Mouse (Mus musculus) hindbrain, embryonic 16.5 days (tissue): ENCODE results near the gene Hrk. TPM values are rescaled to one million over a fixed set of nuclear protein-coding genes. Genes with fewer than 3 reads are reported as not detected.

Experiments
- ATAC-seq: fragments of 200-750 bp; cut with Nextera tagmentation; 2 replicates; pipeline ENCODE4 v1.8.0; 2017; ENCODE audit warnings: moderate TSS enrichment, moderate library complexity
- H3K27ac ChIP-seq: fragments of 300-500 bp; sonication (generic); 2 replicates; pipeline ENCODE4 v1.5.1; 2014; ENCODE audit warnings: low read depth, mild to moderate bottlenecking, control low read depth, low read length, moderate library complexity
- H3K27me3 ChIP-seq: fragments of 300-500 bp; sonication (generic); replicated peaks from 2 replicates; pipeline ENCODE4 v1.6.1; 2014; ENCODE audit warnings: low read length; ENCODE audit not compliant: control insufficient read depth, insufficient read depth
- H3K36me3 ChIP-seq: fragments of 300-500 bp; sonication (generic); 2 replicates; pipeline ENCODE4 v1.6.1; 2014; ENCODE audit warnings: mild to moderate bottlenecking, low read length, moderate library complexity, mixed read lengths; ENCODE audit not compliant: control insufficient read depth, insufficient read depth
- H3K4me1 ChIP-seq: fragments of 300-500 bp; sonication (generic); 2 replicates; pipeline ENCODE4 v1.6.1; 2014; ENCODE audit warnings: low read depth, low read length; ENCODE audit not compliant: control insufficient read depth, insufficient read depth
- H3K4me2 ChIP-seq: fragments of 300-500 bp; sonication (generic); 2 replicates; pipeline ENCODE4 v1.6.1; 2014; ENCODE audit warnings: mild to moderate bottlenecking, low read length, control low read depth, moderate library complexity
- H3K4me3 ChIP-seq: fragments of 300-500 bp; sonication (generic); 2 replicates; pipeline ENCODE4 v1.5.1; 2014; ENCODE audit warnings: mild to moderate bottlenecking, low read length, control low read depth, moderate library complexity
- H3K9ac ChIP-seq: fragments of 300-500 bp; sonication (generic); 2 replicates; pipeline ENCODE4 v1.6.1; 2014; ENCODE audit warnings: low read depth, mild to moderate bottlenecking, control low read depth, low read length, moderate library complexity
- H3K9me3 ChIP-seq: fragments of 300-500 bp; sonication (generic); 2 replicates; pipeline ENCODE4 v1.6.1; 2014; ENCODE audit warnings: mild to moderate bottlenecking, low read length, moderate library complexity; ENCODE audit not compliant: control insufficient read depth
- WGBS: fragments of 180-500 bp; shearing (Covaris S2); extraction: QIAGEN DNeasy Blood & Tissue Kit; methylation state at CpG from one replicate; pipeline ENCODE4 v1.1.7; 2014; 5-methylcytosine and 5-hydroxymethylcytosine counted together
- polyA plus RNA-seq: library from polyadenylated mRNA; unstranded; fragments of >200 nt; fragmentation: Nextera tagmentation; extraction: Ambion mirVana; gene quantifications from 2 replicates; pipeline ENCODE4 v1.2.1, GENCODE M21; 2015

Hrk gene
- polyA plus RNA-seq, 1 experiment from 2014 or later = 4.8 TPM

DNA sequence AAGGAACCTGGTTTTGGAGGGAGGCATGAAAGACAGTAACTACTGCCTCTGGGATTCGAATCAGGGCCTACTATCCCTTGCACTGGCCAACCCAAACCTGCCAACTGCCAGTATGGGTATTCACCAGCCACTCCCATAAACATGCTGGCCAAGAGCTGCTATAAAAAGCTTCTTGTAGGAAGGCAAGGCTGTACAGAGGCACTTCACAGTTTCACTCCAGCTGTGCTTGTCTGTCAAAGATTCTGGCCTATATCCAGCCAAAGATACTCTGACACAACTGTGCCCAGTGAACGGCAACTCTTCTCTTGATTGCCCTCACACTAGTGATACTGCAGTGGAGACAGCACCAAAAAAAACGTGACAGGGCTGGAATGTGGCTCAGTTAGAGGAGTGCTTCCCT lies 14.7 kb upstream of the Hrk start:
- 80% methylated on average over 3 of the region's 3 CpGs for WGBS

DNA sequence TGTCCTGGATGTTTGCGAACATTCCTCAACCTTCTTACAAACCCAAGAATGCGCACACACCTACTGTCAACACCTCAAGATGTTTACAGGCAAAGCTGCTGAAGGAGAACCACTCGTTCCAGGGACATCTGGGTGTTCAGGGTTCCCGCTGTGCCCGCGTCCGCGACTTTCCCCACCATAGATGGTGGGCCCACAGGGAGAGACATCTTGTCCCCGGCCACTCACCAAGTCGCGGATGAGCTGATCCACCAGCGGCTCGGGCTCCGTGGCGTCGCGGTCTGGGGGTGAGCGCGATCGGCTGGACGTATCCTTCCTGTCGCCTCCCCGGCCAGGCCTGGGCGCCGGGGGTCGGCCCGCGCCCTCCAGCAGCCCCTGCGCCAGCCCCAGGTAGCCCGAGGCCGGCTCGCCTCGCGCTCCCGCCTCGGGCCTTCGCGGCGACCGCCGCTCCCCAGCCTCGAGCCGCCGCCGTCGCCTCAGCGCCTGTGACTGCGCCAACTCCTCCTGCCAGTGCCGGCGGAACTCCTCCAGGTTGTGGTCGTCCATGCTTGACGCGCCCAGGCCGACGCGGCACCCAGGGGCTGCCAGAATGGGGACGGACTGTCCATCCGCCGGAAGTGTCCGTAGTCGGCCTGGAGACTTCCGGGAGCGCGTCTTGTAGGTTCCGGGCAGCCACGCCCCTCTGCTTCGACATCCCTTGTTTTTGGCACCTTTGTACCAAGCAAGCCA lies 9.4 kb upstream of the Hrk start, which contains the start of gene Fbxw8:
Gene Fbxw8 (minus strand): TSS at position 626 of the 726 bp plus-strand sequence.
- WGBS = under 1% methylated on average over 61 of the region's 67 CpGs
- H3K4me2 ChIP-seq = peak within 1 kb of the TSS; percentile 77
- H3K27ac ChIP-seq = peak within 1 kb of the TSS; percentile 51; the same call in 1 of the 2 replicates
- H3K36me3 ChIP-seq = no peaks in the 10 kb centered on the region
- peak; percentile 91 for ATAC-seq
- H3K4me1 ChIP-seq = peaks cover 15% of the 10 kb centered on the region
- H3K9ac ChIP-seq = peak within 1 kb of the TSS; percentile 94
- no peaks in the 10 kb centered on the region for H3K27me3 ChIP-seq
- no peaks in the 10 kb centered on the region for H3K9me3 ChIP-seq
- peak within 1 kb of the TSS; percentile 94 for H3K4me3 ChIP-seq

More for the DNA sequence above, 14.7 kb upstream of the Hrk start:
- Histone ChIP-seq H3K9me3 (no peaks in the 10 kb centered on the region), H3K4me3 (no peak overlapping the region), H3K36me3 (no peaks in the 10 kb centered on the region), H3K27me3 (no peaks in the 10 kb centered on the region), H3K9ac (no peak overlapping the region), H3K27ac (no peak overlapping the region), H3K4me2 (no peak overlapping the region), H3K4me1 (peaks cover 36% of the 10 kb centered on the region)
- no peak for ATAC-seq

DNA sequence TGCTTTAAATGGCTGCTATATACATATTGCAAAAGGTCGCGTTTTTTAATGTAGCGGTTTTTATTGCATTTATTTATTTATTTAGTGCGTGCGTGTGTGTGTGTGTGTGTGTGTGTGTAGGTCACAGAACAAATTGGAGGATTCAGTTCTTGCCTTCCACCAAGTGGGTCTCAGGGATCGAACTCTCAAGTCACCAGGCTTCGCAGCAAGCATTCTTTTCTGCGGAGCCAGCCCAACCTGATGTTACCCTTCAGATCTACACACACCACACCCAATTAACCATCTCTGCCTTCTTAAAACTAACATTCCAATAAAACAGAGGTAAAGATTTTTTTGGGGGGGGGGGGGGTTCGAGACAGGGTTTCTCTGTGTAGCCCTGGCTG lies 8.9 kb upstream of the Hrk start:
- Histone ChIP-seq H3K4me3 (peak overlapping the region; percentile 94), H3K9me3 (no peaks in the 10 kb centered on the region), H3K36me3 (no peaks in the 10 kb centered on the region), H3K4me1 (peaks cover 15% of the 10 kb centered on the region), H3K4me2 (peak overlapping the region; percentile 77), H3K27ac (no peak overlapping the region), H3K9ac (no peak overlapping the region), H3K27me3 (0 out of 2 replicates have a peak, but pooled peaks cover 1% of the 10 kb centered on the region)
- ATAC-seq = peak; percentile 51; the same call in 1 of the 2 replicates
- 26% methylated on average over 9 of the region's 9 CpGs for WGBS

DNA sequence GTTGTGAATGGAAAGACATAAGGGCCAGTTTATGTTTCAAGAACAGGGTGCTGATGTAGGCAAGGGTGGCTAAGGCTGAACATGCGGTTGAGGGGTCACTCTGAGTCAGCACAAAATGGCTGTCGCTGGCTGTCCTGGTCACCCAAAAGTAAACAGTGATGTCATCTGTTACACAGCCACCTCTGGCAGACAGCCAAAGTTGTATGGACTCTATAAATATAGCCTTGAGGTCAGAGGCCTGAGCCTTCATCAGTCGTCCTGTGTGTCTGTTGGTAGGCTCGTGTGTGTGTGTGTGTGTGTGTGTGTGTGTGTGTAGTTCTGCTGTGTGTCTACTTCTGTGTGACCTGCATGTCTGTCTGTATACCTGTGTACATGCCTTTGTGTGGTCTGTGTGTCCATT lies 7.5 kb upstream of the Hrk start:
- ATAC-seq = no peak
- H3K4me1 ChIP-seq = peaks cover 15% of the 10 kb centered on the region
- no peaks in the 10 kb centered on the region for H3K36me3 ChIP-seq
- H3K27me3 ChIP-seq = peaks cover 5% of the 10 kb centered on the region
- no peak overlapping the region for H3K9ac ChIP-seq
- WGBS = 60% methylated on average over 4 of the region's 4 CpGs
- H3K4me2 ChIP-seq = no peak overlapping the region
- H3K4me3 ChIP-seq = no peak overlapping the region
- H3K27ac ChIP-seq = no peak overlapping the region
- no peaks in the 10 kb centered on the region for H3K9me3 ChIP-seq

DNA sequence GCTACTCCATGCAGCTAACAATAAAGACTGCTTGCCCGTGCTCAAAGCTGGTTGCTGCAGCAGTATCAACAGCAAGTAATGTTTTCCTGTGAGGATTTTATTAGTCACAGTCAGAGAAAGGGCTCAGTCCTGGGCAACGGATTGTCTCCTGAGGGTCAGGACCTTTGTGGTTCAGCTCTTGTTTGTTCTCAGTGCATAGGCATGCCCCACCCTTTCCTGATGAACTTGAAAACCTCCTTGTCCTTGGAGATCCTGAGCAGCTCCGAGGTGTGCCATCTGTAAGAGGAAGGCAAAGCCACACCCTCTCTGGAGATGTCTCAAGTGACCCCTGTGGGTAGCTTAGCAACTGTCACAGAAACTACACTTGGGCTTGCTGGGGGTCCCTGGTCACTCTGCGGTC lies 3.8 kb upstream of the Hrk start:
- 38% methylated on average over 4 of the region's 4 CpGs for WGBS
- H3K4me2 ChIP-seq = no peak overlapping the region
- no peaks in the 10 kb centered on the region for H3K9me3 ChIP-seq

DNA sequence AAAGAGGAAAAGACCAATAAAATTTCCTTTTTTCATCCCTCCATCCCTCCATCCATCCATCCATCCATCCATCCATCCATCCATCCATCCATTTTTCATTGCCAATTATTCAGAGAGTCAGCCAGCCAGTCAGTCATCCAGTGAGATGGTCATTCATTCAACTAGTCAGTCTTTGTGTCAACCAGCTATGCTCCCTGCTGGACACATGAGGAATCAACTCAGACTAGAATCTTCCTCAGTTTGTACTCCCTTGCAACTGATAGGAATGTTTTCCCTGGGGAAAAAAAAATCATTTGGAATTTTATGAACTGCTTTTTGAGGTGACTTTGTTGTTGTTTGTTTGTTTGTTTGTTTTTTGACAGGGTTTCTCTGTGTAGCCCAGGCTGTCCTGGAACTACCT lies 1.0 kb downstream of the Hrk start:
- no peaks in the 10 kb centered on the region for H3K36me3 ChIP-seq
- no peak overlapping the region for H3K4me2 ChIP-seq
- no peaks in the 10 kb centered on the region for H3K9me3 ChIP-seq
- no peak for ATAC-seq
- no peak overlapping the region for H3K27ac ChIP-seq
- peaks cover 4% of the 10 kb centered on the region; the same call in 1 of the 2 replicates for H3K4me1 ChIP-seq
- peaks cover 14% of the 10 kb centered on the region for H3K27me3 ChIP-seq
- H3K4me3 ChIP-seq = no peak overlapping the region
- no peak overlapping the region for H3K9ac ChIP-seq

More for the DNA sequence above, 3.8 kb upstream of the Hrk start:
- Histone ChIP-seq H3K36me3 (no peaks in the 10 kb centered on the region), H3K4me1 (no peaks in the 10 kb centered on the region), H3K4me3 (no peak overlapping the region), H3K9ac (no peak overlapping the region), H3K27ac (no peak overlapping the region), H3K27me3 (peaks cover 8% of the 10 kb centered on the region)
- no peak for ATAC-seq

DNA sequence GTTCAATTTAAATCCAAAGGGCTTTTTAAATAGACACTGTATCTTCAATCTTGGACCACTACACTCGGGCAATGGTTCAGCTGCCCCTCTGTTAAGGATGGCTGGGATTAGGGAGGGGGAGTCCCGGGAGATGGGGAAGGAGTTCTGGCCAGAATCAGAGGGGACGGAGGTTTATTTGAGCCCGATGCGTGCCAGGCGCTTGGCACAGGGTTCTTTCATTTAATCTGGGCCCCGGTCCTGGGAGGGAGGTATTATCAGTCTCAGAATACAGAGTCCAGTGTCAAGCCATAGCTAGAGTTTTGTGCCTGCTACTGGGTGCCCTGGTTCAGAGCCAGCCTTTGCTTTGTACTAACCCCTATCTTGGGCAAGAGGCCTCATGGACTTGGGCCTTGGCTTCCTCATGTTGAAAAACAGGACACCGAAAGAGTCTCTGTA lies 3.1 kb downstream of the Hrk start:
- no peak overlapping the region for H3K27ac ChIP-seq
- H3K4me3 ChIP-seq = no peak overlapping the region
- H3K27me3 ChIP-seq = peaks cover 13% of the 10 kb centered on the region
- WGBS = 41% methylated on average over 8 of the region's 8 CpGs
- no peaks in the 10 kb centered on the region for H3K9me3 ChIP-seq
- no peaks in the 10 kb centered on the region for H3K36me3 ChIP-seq
- no peak overlapping the region for H3K9ac ChIP-seq
- H3K4me1 ChIP-seq = peaks cover 15% of the 10 kb centered on the region
- no peak overlapping the region for H3K4me2 ChIP-seq
- ATAC-seq = peak; percentile 64

DNA sequence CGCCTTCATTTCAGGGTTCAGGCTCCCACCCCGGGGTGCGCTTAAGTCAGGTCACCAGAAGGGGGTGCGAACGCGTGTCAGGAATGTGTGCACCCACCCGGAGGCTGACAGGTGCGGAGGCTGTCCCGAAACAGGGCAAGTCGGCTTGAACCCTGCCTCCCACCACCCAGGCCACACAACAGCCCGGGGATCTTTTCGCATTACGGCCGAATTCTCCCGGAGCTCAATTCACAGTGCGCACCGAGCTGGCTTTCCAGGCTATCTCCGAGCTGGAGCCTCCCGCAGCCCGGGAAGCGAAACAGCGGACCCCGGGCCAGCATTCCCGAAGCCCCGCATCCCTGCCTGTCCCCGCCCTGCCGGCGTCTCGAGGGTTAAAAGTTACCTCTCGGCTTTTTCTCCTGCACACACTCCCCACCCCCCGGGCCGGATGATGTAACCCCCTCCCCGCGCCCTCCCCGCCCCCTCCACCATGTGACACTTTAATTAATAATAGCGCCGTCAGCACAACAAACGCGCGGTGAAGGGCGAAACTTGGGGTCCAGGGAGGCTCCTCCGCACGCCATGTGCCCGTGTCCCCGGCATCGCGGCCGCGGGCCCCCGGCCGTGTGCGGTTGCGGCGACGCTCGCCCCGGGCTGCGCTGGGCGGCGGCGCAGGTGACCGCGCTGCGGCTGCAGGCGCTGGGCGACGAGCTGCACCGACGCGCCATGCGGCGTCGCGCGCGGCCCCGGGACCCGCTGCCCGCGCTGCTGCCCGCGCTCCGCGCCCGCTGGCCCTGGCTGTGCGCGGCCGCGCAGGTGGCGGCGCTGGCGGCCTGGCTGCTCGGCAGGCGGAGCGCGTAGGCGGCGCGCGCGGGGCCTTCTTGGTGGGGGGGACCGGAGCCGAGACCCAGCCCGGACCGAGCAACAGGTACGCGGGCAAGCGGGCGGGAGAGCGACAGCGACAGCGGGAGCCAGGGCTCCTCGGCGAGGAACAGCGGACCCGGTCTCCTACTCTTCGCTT lies 5.1 kb downstream of the Hrk start:
- H3K9ac ChIP-seq = peak overlapping the region; percentile 78
- H3K4me1 ChIP-seq = peaks cover 15% of the 10 kb centered on the region
- H3K27me3 ChIP-seq = peaks cover 22% of the 10 kb centered on the region
- peak overlapping the region; percentile 9; the same call in 1 of the 2 replicates for H3K27ac ChIP-seq
- H3K9me3 ChIP-seq = no peaks in the 10 kb centered on the region
- peak overlapping the region; percentile 51 for H3K4me3 ChIP-seq
- ATAC-seq = peak; percentile 67
- H3K4me2 ChIP-seq = peak overlapping the region; percentile 73
- WGBS = under 1% methylated on average over 99 of the region's 117 CpGs
- no peaks in the 10 kb centered on the region for H3K36me3 ChIP-seq
